Mouse (Mus musculus) kidney, adult 2 months (tissue): ENCODE measurements around the gene Fbxl3. TPM values are rescaled to one million over a fixed set of nuclear protein-coding genes. Genes with fewer than 3 reads are reported as not detected.

ENCODE experiments used
- DNase-seq: peaks from one replicate; pipeline ENCODE4 v3.0.0; 2021
- H3K27ac ChIP-seq: fragments of 200-500 bp; 2 replicates; pipeline ENCODE4 v1.5.1; 2012; ENCODE audit warnings: low read depth, low read length, control low read depth, inconsistent platforms; ENCODE audit not compliant: insufficient read depth
- H3K27me3 ChIP-seq: fragments of 200-500 bp; replicated peaks from 2 replicates; pipeline ENCODE4 v1.6.1; 2012; ENCODE audit warnings: mild to moderate bottlenecking, moderate library complexity, low read length, inconsistent platforms; ENCODE audit not compliant: control insufficient read depth, insufficient read depth
- H3K36me3 ChIP-seq: fragments of 200-500 bp; 2 replicates; pipeline ENCODE4 v1.6.1; 2012; ENCODE audit warnings: mild to moderate bottlenecking, moderate library complexity, low read length, inconsistent platforms; ENCODE audit not compliant: control insufficient read depth, insufficient read depth
- H3K4me1 ChIP-seq: fragments of 200-500 bp; 2 replicates; pipeline ENCODE4 v1.6.1; 2011; ENCODE audit warnings: low read length; ENCODE audit not compliant: control insufficient read depth, insufficient read depth
- H3K4me3 ChIP-seq: fragments of 200-500 bp; 2 replicates; pipeline ENCODE4 v1.5.1; 2011; ENCODE audit warnings: mild to moderate bottlenecking, low read depth, low read length, control low read depth; ENCODE audit not compliant: insufficient read depth
- CTCF ChIP-seq: fragments of 200-500 bp; conservative IDR thresholded peaks from 2 replicates; pipeline ENCODE4 v1.5.1; 2011; ENCODE audit warnings: low read depth, mild to moderate bottlenecking, control low read depth, low read length, moderate library complexity, mixed read lengths; ENCODE audit not compliant: insufficient read depth, insufficient read length
- POLR2A ChIP-seq: fragments of 200-500 bp; IDR thresholded peaks from one replicate; pipeline ENCODE4 v1.6.1; 2011; ENCODE audit warnings: low read depth, low read length, control low read depth
- WGBS: fragments of 180-500 bp; shearing (Covaris S2); methylation state at CpG from one replicate; pipeline ENCODE4 v1.1.7; 2018; 5-methylcytosine and 5-hydroxymethylcytosine counted together
- polyA plus RNA-seq: library from polyadenylated mRNA; depleted of rRNA; stranded (reverse); fragments of >200 nt; gene quantifications from 2 replicates; pipeline ENCODE4 v1.2.3, GENCODE M21; 2012

Gene Fbxl3
- polyA plus RNA-seq, 1 experiment = 83.0 TPM

DNA sequence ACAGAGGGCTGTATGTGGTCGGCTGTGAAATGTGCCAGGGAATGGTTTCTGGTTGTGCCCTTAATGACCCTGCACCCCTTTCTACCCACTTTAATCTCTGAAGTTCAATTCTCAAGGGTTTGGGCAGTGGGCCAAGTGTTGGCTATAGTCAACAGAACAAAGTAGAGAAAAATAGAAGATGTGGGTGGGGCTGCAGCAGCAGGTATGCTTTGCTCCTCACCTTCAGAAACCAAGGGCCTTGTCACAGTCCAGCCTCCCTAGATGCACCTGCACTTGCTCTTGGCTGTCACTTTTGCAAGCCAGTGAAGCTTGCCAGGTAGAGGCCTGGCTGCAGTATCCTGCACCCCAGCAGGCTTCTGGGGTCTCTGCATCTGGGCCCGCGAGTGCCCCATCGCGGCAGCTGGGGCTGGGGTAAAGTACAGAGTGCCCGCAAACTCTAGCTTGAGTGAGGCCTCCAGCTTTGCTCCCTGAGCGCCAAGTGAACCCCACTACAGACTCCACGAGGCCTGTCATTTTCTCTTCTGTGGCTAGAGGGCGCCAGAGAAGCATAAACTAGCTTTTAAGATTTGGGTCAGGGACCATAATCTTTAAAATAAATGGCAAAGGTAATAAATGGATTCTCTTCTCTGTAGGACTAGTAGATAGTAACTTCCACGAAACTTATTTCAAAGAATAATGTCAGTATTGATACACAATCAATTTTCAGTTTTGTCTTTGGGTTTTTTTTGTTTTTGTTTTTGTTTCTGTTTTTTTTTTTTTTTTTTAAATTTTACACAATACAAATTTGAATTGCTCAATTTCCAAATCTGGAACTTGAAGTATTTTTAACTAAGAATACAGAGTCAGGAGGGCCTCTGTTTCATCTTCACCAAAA is 33.8 kb downstream of the Fbxl3 start:
- TF ChIP-seq CTCF (peak; percentile 70), POLR2A (no peak)
- Histone ChIP-seq H3K4me3 (no peak overlapping the region), H3K27me3 (no peaks in the 10 kb centered on the region), H3K4me1 (peaks cover 4% of the 10 kb centered on the region; the same call in 1 of the 2 replicates), H3K36me3 (no peaks in the 10 kb centered on the region), H3K27ac (no peak overlapping the region)
- peak; percentile 83 for DNase-seq
- 12% methylated on average over 10 of the region's 10 CpGs for WGBS

DNA sequence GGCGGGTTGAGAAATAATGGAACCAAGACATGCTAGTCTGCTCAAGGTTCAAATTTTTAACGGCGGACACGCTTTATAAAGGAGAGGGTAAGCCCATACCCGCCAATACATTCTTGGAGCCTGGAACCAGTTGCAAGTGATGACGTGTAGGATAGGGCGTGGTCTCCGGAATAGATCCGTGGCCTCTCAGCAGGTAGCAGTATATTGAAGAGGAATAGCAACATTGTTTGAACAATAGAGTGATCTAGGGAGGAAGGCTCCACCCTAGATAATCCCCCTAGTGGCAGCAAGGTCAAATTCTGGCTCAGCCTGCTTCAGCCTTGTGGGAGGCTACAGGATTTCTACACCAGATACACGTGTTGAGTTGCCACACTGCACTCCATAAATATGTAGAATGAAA is 39.9 kb downstream of the Fbxl3 start:
- Histone ChIP-seq H3K36me3 (no peaks in the 10 kb centered on the region), H3K27ac (no peak overlapping the region), H3K27me3 (no peaks in the 10 kb centered on the region), H3K4me3 (no peak overlapping the region), H3K4me1 (no peaks in the 10 kb centered on the region)
- DNase-seq = no peak
- TF ChIP-seq POLR2A = no peak
- no peak for TF ChIP-seq CTCF
- 82% methylated on average over 10 of the region's 10 CpGs for WGBS

DNA sequence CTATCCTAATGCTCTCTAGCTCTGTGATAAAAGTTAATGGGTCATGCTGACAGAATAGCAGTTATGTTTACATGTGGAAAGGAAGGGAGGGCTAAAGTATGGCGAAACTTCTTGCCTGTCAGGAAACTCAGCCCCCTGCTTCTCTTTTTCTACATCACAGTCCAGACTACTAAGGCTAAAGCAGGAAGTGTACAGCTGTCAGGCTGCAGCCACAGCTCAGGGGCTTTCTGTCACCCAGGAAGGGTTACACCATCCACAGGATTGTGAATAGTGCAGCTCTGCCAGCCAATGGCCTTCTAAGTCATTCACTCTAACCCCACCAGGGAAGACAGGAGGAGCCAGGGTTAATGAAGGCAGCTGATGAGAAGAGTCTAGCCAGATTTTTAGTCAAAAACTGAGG is 40.4 kb downstream of the Fbxl3 start:
- Histone ChIP-seq H3K27me3 (no peaks in the 10 kb centered on the region), H3K4me1 (no peaks in the 10 kb centered on the region), H3K4me3 (no peak overlapping the region), H3K27ac (no peak overlapping the region), H3K36me3 (no peaks in the 10 kb centered on the region)
- WGBS = 39% methylated on average over 1 of the region's 1 CpGs
- TF ChIP-seq CTCF (no peak), POLR2A (no peak)
- no peak for DNase-seq

DNA sequence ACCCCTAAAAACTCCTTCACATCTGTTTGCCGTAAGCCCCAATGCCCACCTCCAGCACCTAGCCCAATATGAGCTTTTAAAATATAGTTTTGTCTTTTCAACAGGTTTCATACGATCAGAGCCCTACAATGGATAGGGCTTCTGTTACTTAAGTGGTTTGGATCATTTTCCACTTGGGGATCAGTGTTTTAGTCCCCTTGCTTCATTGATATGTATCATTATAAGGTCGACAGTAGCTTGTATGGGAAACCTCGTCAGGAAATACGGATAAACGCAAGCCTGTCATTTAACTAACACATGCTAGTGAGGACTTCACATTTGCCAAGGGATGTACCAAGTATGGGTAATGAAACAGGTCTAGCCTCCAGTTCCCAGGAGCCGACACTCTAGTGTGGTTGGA is 42.8 kb downstream of the Fbxl3 start:
- Histone ChIP-seq H3K4me1 (no peaks in the 10 kb centered on the region), H3K36me3 (no peaks in the 10 kb centered on the region), H3K27ac (no peak overlapping the region), H3K27me3 (no peaks in the 10 kb centered on the region), H3K4me3 (no peak overlapping the region)
- no peak for TF ChIP-seq POLR2A
- TF ChIP-seq CTCF = no peak
- WGBS = 91% methylated on average over 7 of the region's 7 CpGs
- no peak for DNase-seq

DNA sequence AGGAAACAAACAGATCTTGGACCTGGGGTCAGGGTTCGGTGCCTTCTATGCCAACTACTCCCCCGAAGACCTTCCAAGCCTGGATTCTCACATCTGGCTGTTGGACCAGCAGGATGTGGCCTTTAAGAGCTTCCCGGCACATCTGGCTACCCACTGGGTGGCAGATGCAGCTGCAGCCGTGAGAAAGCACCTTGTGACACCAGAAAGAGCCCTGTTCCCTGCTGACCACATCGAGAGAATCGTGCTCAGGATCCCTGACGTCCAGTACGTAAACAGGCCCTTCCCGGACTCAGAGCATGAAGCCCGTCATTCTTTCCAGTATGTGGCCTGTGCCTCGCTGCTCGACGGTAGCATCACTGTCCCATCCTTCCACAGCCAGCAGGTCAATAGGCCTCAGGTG is 44.6 kb downstream of the Fbxl3 start:
- Histone ChIP-seq H3K4me1 (no peaks in the 10 kb centered on the region), H3K27me3 (no peaks in the 10 kb centered on the region), H3K36me3 (no peaks in the 10 kb centered on the region), H3K27ac (no peak overlapping the region), H3K4me3 (no peak overlapping the region)
- 76% methylated on average over 13 of the region's 13 CpGs for WGBS
- TF ChIP-seq POLR2A = no peak
- TF ChIP-seq CTCF = no peak
- DNase-seq = peak; percentile 43

DNA sequence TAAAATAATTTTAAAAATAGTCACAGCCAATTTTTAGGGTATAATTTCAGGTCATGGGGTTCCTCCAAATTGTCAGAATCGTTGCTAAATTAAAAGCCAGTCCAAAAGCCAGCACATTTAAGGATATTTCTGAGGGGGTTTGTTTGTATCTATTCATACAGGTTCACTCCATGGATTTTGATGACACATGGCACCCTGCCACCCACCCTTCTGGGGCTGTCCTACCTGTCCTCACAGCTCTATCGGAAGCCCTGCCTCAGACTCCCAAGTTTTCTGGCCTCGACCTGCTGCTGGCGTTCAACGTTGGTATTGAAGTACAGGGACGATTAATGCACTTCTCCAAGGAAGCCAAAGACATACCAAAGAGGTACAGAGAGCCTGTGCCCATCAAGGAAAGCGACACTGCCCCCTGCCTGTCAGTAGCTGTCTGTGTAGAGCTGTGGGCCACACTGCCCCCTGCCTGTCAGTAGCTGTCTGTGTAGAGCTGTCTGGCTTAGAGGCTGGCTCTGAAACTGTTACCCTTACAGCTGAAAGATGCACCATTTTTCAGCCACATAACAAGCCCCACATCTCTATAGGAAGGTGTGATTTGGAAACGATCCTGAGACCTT is 48.1 kb downstream of the Fbxl3 start:
- Histone ChIP-seq H3K4me1 (no peaks in the 10 kb centered on the region), H3K27ac (no peak overlapping the region), H3K4me3 (no peak overlapping the region), H3K27me3 (no peaks in the 10 kb centered on the region), H3K36me3 (no peaks in the 10 kb centered on the region)
- TF ChIP-seq POLR2A (no peak), CTCF (peak; percentile 100)
- peak; percentile 87 for DNase-seq
- 27% methylated on average over 8 of the region's 8 CpGs for WGBS
